Mouse (Mus musculus) kidney, embryonic 16.5 days (tissue): Measurements from ENCODE around the gene Pou2f2. TPM values are rescaled to one million over a fixed set of nuclear protein-coding genes. Genes with fewer than 3 reads are reported as not detected.
A peak's percentile ranks its signal among the peaks of the same experiment; 100 is the strongest.

Experiments used
- ATAC-seq: fragments of 200-750 bp; cut with Nextera tagmentation; 2 replicates; pipeline ENCODE4 v1.8.0; 2017; ENCODE audit warnings: moderate TSS enrichment; ENCODE audit not compliant: low FRiP score, low TSS enrichment
- H3K27ac ChIP-seq: fragments of 300-500 bp; sonication (generic); 2 replicates; pipeline ENCODE4 v1.5.1; 2014; ENCODE audit warnings: low read length
- H3K27me3 ChIP-seq: fragments of 300-500 bp; sonication (generic); 2 replicates; pipeline ENCODE4 v1.6.1; 2014; ENCODE audit warnings: low read length, control low read depth, mixed read lengths; ENCODE audit not compliant: insufficient read depth
- H3K36me3 ChIP-seq: fragments of 300-500 bp; sonication (generic); 2 replicates; pipeline ENCODE4 v1.6.1; 2014; ENCODE audit warnings: low read length, control low read depth, mixed read lengths; ENCODE audit not compliant: insufficient read depth
- H3K4me1 ChIP-seq: fragments of 300-500 bp; sonication (generic); 2 replicates; pipeline ENCODE4 v1.6.1; 2014; ENCODE audit warnings: low read length, control low read depth, mixed read lengths; ENCODE audit not compliant: insufficient read depth
- H3K4me2 ChIP-seq: fragments of 300-500 bp; sonication (generic); replicated peaks from 2 replicates; pipeline ENCODE4 v1.6.1; 2014; ENCODE audit warnings: low read depth, low read length
- H3K4me3 ChIP-seq: fragments of 300-500 bp; sonication (generic); 2 replicates; pipeline ENCODE4 v1.5.1; 2014; ENCODE audit warnings: mild to moderate bottlenecking, low read length
- H3K9ac ChIP-seq: fragments of 300-500 bp; sonication (generic); replicated peaks from 2 replicates; pipeline ENCODE4 v1.6.1; 2014; ENCODE audit warnings: low read length
- H3K9me3 ChIP-seq: fragments of 300-500 bp; sonication (generic); 2 replicates; pipeline ENCODE4 v1.6.1; 2016; ENCODE audit warnings: low read length, control low read depth
- WGBS: fragments of 180-500 bp; shearing (Covaris S2); extraction: QIAGEN DNeasy Blood & Tissue Kit; methylation state at CpG from one replicate; pipeline ENCODE4 v1.1.7; 2014; 5-methylcytosine and 5-hydroxymethylcytosine counted together
- polyA plus RNA-seq: library from polyadenylated mRNA; unstranded; fragments of >200 nt; fragmentation: Nextera tagmentation; extraction: Ambion mirVana; gene quantifications from 2 replicates; pipeline ENCODE4 v1.2.1, GENCODE M21; 2015

The Pou2f2 gene
- polyA plus RNA-seq, 1 experiment from 2014 or later: 0.40 TPM

DNA sequence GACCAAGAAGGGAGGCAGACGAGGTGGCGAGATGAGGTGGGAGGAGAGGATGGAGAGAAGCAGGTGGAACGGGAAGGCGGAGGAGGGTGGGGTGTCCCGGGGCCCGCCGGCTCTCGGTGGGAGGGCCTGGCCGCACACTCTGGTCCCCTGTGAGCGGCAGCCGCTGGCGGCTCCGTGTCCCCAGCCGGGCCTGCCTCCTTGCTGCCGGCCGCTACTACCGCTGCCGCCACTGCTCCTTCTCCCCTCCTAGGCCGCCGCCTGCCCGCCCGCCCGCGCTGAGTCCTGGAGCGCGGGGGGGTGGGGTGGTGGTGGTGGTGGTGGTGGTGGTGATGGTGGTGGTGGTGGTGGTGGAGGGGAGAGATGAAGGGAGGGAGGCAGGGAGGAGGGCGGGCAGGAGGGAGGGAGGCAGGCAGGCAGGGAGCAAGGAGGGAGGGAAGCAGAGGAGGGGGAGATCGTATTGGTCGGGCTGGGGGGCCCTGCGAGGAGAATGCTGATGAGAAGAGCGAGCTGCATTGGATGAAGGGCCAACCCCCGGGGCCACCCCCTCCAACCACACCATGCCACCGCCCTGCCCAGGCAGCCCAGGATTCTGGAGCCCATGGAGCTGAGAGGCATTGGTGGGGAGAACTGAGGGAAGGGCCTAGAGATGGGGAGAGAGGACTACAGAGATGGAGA, 106.7 kb downstream of the Pou2f2 start:
- peaks cover 32% of the 10 kb centered on the region for H3K4me1 ChIP-seq
- ATAC-seq: peak; percentile 14; the same call in 1 of the 2 replicates
- H3K27me3 ChIP-seq: no peaks in the 10 kb centered on the region
- peak overlapping the region; percentile 91 for H3K4me2 ChIP-seq
- H3K4me3 ChIP-seq: peak overlapping the region; percentile 61
- peak overlapping the region; percentile 90 for H3K27ac ChIP-seq
- H3K9me3 ChIP-seq: no peaks in the 10 kb centered on the region
- WGBS: 1% methylated on average over 20 of the region's 33 CpGs
- H3K36me3 ChIP-seq: peaks cover 11% of the 10 kb centered on the region
- peak overlapping the region; percentile 80 for H3K9ac ChIP-seq

DNA sequence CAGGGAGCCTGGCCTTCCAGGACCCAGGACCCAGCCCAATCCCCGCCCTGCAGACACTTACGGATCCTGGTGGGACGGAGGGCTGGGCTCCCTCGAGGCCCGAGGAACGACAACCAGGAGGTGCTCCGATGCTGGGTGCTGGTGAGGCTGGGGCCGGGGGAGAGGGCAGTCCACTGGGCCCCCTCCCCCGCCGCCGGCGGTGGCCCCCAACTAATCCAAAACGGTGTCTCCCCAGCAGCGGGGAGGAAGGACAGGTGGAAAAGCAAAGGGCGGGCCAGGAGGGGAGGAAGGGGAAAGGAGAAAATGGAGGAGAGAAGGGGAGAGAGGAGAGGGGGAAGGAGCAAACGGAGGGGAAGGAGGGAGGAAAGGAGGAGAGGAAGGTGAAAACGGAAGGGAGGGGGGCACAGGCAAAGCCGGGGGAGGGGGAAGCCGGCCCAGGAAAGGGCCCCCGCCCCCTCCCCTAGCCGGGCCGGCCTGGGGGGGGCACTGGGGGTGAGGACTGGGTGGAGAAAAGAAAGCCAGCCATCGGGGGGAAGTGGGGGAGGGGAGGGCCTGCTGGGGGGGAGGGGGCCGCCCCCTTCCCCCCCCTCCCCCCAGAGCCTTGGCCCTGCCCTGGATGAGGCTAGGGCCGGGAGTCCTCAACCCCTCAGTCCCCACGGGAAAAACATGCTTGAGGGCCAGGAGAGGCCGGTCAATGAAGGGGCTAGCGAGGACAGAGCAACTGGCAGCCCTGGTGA, 107.4 kb downstream of the Pou2f2 start, which contains the start of the genes Grik5 and Zfp574:
Gene Grik5 (minus strand): TSS at position 368 of the 737 bp plus-strand sequence.
Gene Zfp574 (plus strand): TSS at position 589 of the 737 bp plus-strand sequence.
- peaks cover 19% of the 10 kb centered on the region for H3K36me3 ChIP-seq
- H3K9ac ChIP-seq: peak within 1 kb of the TSS; percentile 80
- H3K4me1 ChIP-seq: peaks cover 32% of the 10 kb centered on the region
- no peaks in the 10 kb centered on the region for H3K27me3 ChIP-seq
- ATAC-seq: 0 out of 2 replicates have a peak, but pooled peaks have one; percentile 1
- no peaks in the 10 kb centered on the region for H3K9me3 ChIP-seq
- peak within 1 kb of the TSS; percentile 90 for H3K27ac ChIP-seq
- peak within 1 kb of the TSS; percentile 61 for H3K4me3 ChIP-seq
- WGBS: under 1% methylated on average over 27 of the region's 28 CpGs
- peak within 1 kb of the TSS; percentile 91 for H3K4me2 ChIP-seq

DNA sequence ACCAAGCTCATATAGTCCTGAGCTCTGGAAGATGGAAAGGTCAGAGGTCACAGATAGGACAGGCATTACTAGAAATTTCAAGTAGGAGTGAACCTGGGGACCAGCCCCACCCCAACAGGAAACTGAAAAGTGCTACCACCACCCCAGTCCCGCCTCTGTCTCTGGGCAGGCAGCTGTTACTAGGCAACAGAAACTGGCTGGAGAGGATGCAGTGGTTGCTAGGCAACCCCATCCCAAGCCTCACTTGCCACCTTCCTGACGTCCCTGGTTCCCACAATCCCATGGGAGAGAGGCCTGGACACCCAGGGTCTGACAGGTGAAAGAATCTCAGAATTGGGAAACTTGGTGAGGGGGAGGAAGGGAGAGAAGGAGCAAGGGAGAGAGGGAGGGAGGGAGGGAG, 110.8 kb downstream of the Pou2f2 start:
- Histone ChIP-seq H3K9me3 (no peaks in the 10 kb centered on the region), H3K4me1 (peaks cover 26% of the 10 kb centered on the region), H3K27ac (no peak overlapping the region), H3K4me3 (no peak overlapping the region), H3K9ac (no peak overlapping the region), H3K36me3 (peaks cover 47% of the 10 kb centered on the region), H3K27me3 (no peaks in the 10 kb centered on the region), H3K4me2 (no peak overlapping the region)
- no peak for ATAC-seq
- 37% methylated on average over 2 of the region's 2 CpGs for WGBS

DNA sequence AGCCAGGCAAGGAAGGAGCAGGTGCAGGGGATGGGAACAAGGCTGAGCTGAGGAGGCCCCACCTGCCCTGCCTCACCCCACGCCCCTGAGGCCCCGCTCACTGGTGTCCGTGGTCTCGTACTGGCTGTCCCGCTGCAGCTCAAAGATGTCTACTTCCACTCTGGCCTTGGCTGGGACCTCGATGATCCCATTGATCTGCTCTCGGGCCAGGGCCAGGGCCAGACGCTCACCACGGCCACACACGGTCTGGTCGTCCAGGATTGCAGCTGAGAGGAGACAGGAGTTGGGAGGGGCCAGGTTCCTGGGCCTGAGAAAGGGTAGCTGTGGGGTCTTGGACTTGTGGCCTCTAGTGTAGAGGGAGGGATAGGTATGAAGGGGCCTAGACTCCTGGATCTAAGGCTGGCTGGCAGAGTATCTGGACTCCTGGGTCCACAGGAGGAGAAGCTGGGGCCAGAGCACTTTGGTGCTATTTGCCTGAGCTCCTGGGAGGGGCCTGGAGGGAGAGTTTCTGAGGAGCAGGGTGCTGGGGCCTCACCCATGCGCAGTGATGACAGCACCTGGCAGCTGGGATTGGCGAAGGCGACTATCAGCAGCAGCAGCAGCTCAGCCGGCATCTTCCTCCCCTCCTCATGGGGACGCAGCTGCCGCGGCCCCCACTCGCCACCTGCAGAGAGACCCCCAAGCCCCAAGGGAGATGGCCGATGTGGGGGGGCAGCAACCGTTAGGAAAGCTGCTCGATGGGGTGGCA, 111.4 kb downstream of the Pou2f2 start:
- H3K9ac ChIP-seq: no peak overlapping the region
- WGBS: 88% methylated on average over 22 of the region's 22 CpGs
- no peak overlapping the region for H3K4me2 ChIP-seq
- peaks cover 20% of the 10 kb centered on the region for H3K4me1 ChIP-seq
- H3K27me3 ChIP-seq: no peaks in the 10 kb centered on the region
- no peak overlapping the region for H3K4me3 ChIP-seq
- ATAC-seq: no peak
- no peaks in the 10 kb centered on the region for H3K9me3 ChIP-seq
- no peak overlapping the region for H3K27ac ChIP-seq
- H3K36me3 ChIP-seq: peaks cover 54% of the 10 kb centered on the region

DNA sequence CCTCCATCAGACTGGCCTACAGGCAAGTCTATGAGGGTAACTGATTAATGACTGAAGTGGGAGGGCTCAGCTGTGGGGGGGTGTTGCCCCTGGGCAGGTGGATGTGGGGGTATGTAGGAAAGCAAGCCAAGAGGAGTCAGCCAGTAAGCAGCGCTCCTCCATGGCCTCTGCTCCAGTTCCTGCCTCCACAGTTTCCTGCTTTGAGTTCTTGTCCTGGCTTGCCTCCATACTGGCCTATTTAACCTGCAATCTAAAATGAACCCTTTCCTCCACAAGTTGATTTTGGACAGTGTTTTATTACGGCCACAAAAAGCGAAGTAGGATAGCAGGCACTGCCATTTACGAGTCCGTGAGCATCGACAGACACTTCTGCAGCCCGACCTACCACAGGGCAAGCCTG, 112.2 kb downstream of the Pou2f2 start:
- 86% methylated on average over 7 of the region's 7 CpGs for WGBS
- H3K9me3 ChIP-seq: no peaks in the 10 kb centered on the region
- no peaks in the 10 kb centered on the region for H3K27me3 ChIP-seq
- H3K27ac ChIP-seq: no peak overlapping the region
- ATAC-seq: no peak
- no peak overlapping the region for H3K4me2 ChIP-seq
- peaks cover 19% of the 10 kb centered on the region for H3K4me1 ChIP-seq
- H3K4me3 ChIP-seq: no peak overlapping the region
- peaks cover 60% of the 10 kb centered on the region for H3K36me3 ChIP-seq
- no peak overlapping the region for H3K9ac ChIP-seq

DNA sequence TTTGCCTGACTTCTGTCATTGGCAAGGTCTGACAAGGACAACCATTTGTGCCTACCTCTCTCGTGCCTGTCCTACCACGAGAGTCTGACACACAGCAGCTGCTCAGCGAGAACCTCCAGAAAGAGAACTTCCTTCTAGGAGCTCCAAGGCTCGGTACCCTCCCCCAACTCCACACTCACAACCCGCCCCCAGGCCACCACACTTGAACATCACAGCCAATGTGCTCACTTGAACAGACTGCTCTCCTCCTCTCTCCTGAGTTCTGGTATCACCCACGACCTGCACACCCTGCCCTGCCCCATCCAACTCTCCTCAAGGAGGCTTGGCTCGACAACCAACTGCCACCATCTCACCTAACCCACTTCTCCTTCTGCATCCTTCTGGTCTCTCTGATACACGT, 115.6 kb downstream of the Pou2f2 start:
- WGBS: 84% methylated on average over 8 of the region's 8 CpGs
- Histone ChIP-seq H3K27ac (no peak overlapping the region), H3K4me1 (no peaks in the 10 kb centered on the region), H3K27me3 (no peaks in the 10 kb centered on the region), H3K4me2 (no peak overlapping the region), H3K36me3 (peaks cover 74% of the 10 kb centered on the region), H3K9me3 (no peaks in the 10 kb centered on the region), H3K4me3 (no peak overlapping the region), H3K9ac (no peak overlapping the region)
- no peak for ATAC-seq

DNA sequence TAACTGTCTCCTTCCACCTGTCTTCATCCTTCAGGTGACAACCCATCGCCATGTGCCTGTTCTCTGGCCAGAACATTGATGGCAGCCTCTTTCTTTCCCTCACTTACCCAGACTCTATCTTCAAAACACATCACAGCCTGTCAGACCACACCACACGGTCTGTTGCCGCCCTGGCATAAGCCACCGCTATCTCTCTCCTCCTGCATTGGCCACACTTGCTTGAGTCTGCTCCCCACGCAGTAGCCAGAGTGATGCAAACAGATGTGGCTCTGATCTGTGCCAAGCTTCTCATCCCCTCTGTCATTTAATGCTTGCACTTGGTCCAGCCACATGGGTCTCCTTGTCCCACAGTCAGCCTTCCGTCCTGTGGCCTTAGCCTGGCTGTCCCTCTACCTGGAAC, 116.2 kb downstream of the Pou2f2 start:
- no peak overlapping the region for H3K4me3 ChIP-seq
- H3K9me3 ChIP-seq: no peaks in the 10 kb centered on the region
- no peaks in the 10 kb centered on the region for H3K4me1 ChIP-seq
- ATAC-seq: no peak
- H3K4me2 ChIP-seq: no peak overlapping the region
- no peaks in the 10 kb centered on the region for H3K27me3 ChIP-seq
- H3K36me3 ChIP-seq: peaks cover 73% of the 10 kb centered on the region
- no peak overlapping the region for H3K27ac ChIP-seq
- H3K9ac ChIP-seq: no peak overlapping the region
- 97% methylated on average over 6 of the region's 6 CpGs for WGBS

DNA sequence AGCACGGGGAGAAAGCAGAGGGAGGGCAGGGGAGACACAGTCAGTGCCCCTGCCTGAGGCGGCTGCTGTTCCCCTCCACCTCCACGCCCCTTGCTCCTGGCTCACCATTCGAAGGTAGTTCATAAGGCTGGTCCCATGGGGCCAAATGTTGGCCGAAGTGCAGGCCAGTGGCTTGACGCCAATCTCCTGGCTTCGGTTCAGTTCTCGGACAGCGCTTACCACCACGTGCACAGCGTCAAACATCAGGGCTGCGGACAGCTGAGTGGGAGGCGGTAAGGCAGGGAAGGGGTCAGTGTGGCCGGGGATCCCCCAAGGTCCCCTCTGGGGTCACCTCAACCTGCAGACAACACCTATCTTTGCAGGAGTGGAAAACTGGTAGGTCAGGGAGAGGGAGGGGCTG, 120.7 kb downstream of the Pou2f2 start:
- H3K4me2 ChIP-seq: no peak overlapping the region
- whole genome bisulfite sequencing: 72% methylated on average over 14 of the region's 14 CpGs
- H3K4me1 ChIP-seq: no peaks in the 10 kb centered on the region
- no peaks in the 10 kb centered on the region for H3K27me3 ChIP-seq
- H3K4me3 ChIP-seq: no peak overlapping the region
- H3K36me3 ChIP-seq: peaks cover 72% of the 10 kb centered on the region
- no peak overlapping the region for H3K9ac ChIP-seq
- ATAC-seq: peak; percentile 31; the same call in 1 of the 2 replicates
- no peak overlapping the region for H3K27ac ChIP-seq
- no peaks in the 10 kb centered on the region for H3K9me3 ChIP-seq

DNA sequence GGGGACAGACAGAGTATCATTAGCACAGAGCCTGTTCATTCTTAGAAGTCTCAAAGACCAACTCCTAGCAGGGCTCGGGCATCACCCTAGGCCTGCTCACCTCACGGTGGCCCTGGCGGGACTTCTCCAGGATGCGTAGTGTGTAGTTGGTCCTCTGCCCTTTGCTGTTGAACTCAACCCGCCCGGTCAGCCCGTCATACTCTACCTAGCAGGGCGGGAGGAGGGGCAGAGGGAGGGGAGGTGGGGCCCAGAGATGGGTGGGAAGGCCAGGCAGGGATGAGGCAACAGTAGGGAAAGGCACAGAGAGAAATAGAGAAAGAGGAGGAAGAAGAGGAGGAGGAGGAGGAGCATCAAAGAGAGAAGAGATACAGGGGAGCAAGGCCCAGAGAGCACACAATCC, 121.1 kb downstream of the Pou2f2 start:
- 0 out of 2 replicates have a peak, but pooled peaks have one; percentile 16 for ATAC-seq
- Histone ChIP-seq H3K27ac (no peak overlapping the region), H3K4me1 (no peaks in the 10 kb centered on the region), H3K9ac (no peak overlapping the region), H3K9me3 (no peaks in the 10 kb centered on the region), H3K4me3 (no peak overlapping the region), H3K27me3 (no peaks in the 10 kb centered on the region), H3K4me2 (no peak overlapping the region), H3K36me3 (peaks cover 68% of the 10 kb centered on the region)
- WGBS: 82% methylated on average over 8 of the region's 8 CpGs
